Mouse (Mus musculus) neural tube, embryonic 11.5 days (tissue): ENCODE results near the gene Stk35. TPM values are rescaled to one million over a fixed set of nuclear protein-coding genes. Genes with fewer than 3 reads are reported as not detected.
A peak's percentile ranks its signal among the peaks of the same experiment; 100 is the strongest.
"Not testable (repeated sequence)": the region's sequence is repeated elsewhere in the genome, so short reads cannot be mapped to it uniquely, and the experiment has no call there.

Experiments used
- ATAC-seq: fragments of 200-750 bp; cut with Nextera tagmentation; 2 replicates; pipeline ENCODE4 v1.8.0; 2017; ENCODE audit warnings: moderate number of reproducible peaks, mild to moderate bottlenecking, moderate TSS enrichment, moderate library complexity; ENCODE audit not compliant: insufficient read depth, low FRiP score, low TSS enrichment
- DNase-seq: peaks from one replicate; pipeline ENCODE4 v3.0.0-alpha.2; 2015; ENCODE audit warnings: low spot score
- H3K27ac ChIP-seq: fragments of 300-500 bp; sonication (generic); 2 replicates; pipeline ENCODE4 v1.5.1; 2014; ENCODE audit warnings: low read depth, mild to moderate bottlenecking, low read length
- H3K27me3 ChIP-seq: fragments of 300-500 bp; sonication (generic); 2 replicates; pipeline ENCODE4 v1.6.1; 2014; ENCODE audit warnings: mild to moderate bottlenecking, low read length, mixed read lengths; ENCODE audit not compliant: control insufficient read depth, insufficient read depth
- H3K36me3 ChIP-seq: fragments of 300-500 bp; sonication (generic); 2 replicates; pipeline ENCODE4 v1.6.1; 2014; ENCODE audit warnings: mild to moderate bottlenecking, low read length, moderate library complexity, mixed read lengths; ENCODE audit not compliant: control insufficient read depth, insufficient read depth
- H3K4me1 ChIP-seq: fragments of 300-500 bp; sonication (generic); 2 replicates; pipeline ENCODE4 v1.6.1; 2014; ENCODE audit warnings: low read length, mixed read lengths; ENCODE audit not compliant: control insufficient read depth, insufficient read depth
- H3K4me2 ChIP-seq: fragments of 300-500 bp; sonication (generic); 2 replicates; pipeline ENCODE4 v1.6.1; 2014; ENCODE audit warnings: low read depth, mild to moderate bottlenecking, moderate library complexity
- H3K4me3 ChIP-seq: fragments of 300-500 bp; sonication (generic); 2 replicates; pipeline ENCODE4 v1.5.1; 2014; ENCODE audit warnings: low read depth, low read length
- H3K9ac ChIP-seq: fragments of 300-500 bp; sonication (generic); 2 replicates; pipeline ENCODE4 v1.6.1; 2014; ENCODE audit warnings: mild to moderate bottlenecking, low read length
- H3K9me3 ChIP-seq: fragments of 300-500 bp; sonication (generic); 2 replicates; pipeline ENCODE4 v1.6.1; 2016; ENCODE audit warnings: low read length; ENCODE audit not compliant: control insufficient read depth
- WGBS: fragments of 180-500 bp; shearing (Covaris S2); extraction: QIAGEN DNeasy Blood & Tissue Kit; methylation state at CpG from one replicate; pipeline ENCODE4 v1.1.7; 2014; 5-methylcytosine and 5-hydroxymethylcytosine counted together
- polyA plus RNA-seq: library from polyadenylated mRNA; unstranded; fragments of >200 nt; fragmentation: Nextera tagmentation; extraction: Ambion mirVana; gene quantifications from 2 replicates; pipeline ENCODE4 v1.2.1, GENCODE M21; 2014

The Stk35 gene
- polyA plus RNA-seq, 1 experiment from 2014 or later: 18.2 TPM

GRCm38 (mm10) chr2:129846501-129846900 lies 46.2 kb downstream of the Stk35 start:
- Histone ChIP-seq H3K9ac (no peak overlapping the region), H3K4me1 (no peaks in the 10 kb centered on the region), H3K4me2 (no peak overlapping the region), H3K4me3 (no peak overlapping the region), H3K36me3 (no peaks in the 10 kb centered on the region), H3K27ac (no peak overlapping the region), H3K27me3 (no peaks in the 10 kb centered on the region), H3K9me3 (no peaks in the 10 kb centered on the region)
- ATAC-seq (no peak), DNase-seq (no peak)
- WGBS: 91% methylated on average over 2 of the region's 2 CpGs

GRCm38 (mm10) chr2:129849078-129849477 lies 48.8 kb downstream of the Stk35 start:
- not testable (repeated sequence) for ATAC-seq, H3K27me3 ChIP-seq, H3K27ac ChIP-seq, H3K36me3 ChIP-seq, H3K4me2 ChIP-seq, DNase-seq, H3K9ac ChIP-seq, H3K9me3 ChIP-seq, H3K4me3 ChIP-seq, H3K4me1 ChIP-seq
- WGBS: 91% methylated on average over 3 of the region's 3 CpGs

GRCm38 (mm10) chr2:129851512-129851911 lies 51.2 kb downstream of the Stk35 start:
- H3K27me3 ChIP-seq: no peaks in the 10 kb centered on the region
- 89% methylated on average over 4 of the region's 4 CpGs for WGBS
- H3K4me1 ChIP-seq: no peaks in the 10 kb centered on the region
- H3K36me3 ChIP-seq: no peaks in the 10 kb centered on the region
- DNase-seq: no peak
- no peak overlapping the region for H3K27ac ChIP-seq
- H3K4me2 ChIP-seq: no peak overlapping the region
- ATAC-seq: no peak
- no peak overlapping the region for H3K4me3 ChIP-seq
- H3K9ac ChIP-seq: no peak overlapping the region
- H3K9me3 ChIP-seq: no peaks in the 10 kb centered on the region

GRCm38 (mm10) chr2:129863256-129863655 lies 62.9 kb downstream of the Stk35 start:
- Histone ChIP-seq H3K36me3 (no peaks in the 10 kb centered on the region), H3K9me3 (no peaks in the 10 kb centered on the region), H3K9ac (no peak overlapping the region), H3K27me3 (no peaks in the 10 kb centered on the region), H3K4me1 (no peaks in the 10 kb centered on the region), H3K4me2 (no peak overlapping the region), H3K4me3 (no peak overlapping the region), H3K27ac (no peak overlapping the region)
- DNase-seq (no peak), ATAC-seq (no peak)
- 81% methylated on average over 5 of the region's 5 CpGs for WGBS

GRCm38 (mm10) chr2:129864958-129865357 lies 64.6 kb downstream of the Stk35 start:
- no peak overlapping the region for H3K27ac ChIP-seq
- H3K36me3 ChIP-seq: no peaks in the 10 kb centered on the region
- no peaks in the 10 kb centered on the region for H3K4me1 ChIP-seq
- DNase-seq (no peak), ATAC-seq (no peak)
- 91% methylated on average over 3 of the region's 3 CpGs for WGBS
- H3K4me3 ChIP-seq: no peak overlapping the region
- H3K4me2 ChIP-seq: no peak overlapping the region
- no peaks in the 10 kb centered on the region for H3K9me3 ChIP-seq
- no peak overlapping the region for H3K9ac ChIP-seq
- no peaks in the 10 kb centered on the region for H3K27me3 ChIP-seq

GRCm38 (mm10) chr2:129869151-129869550 lies 68.8 kb downstream of the Stk35 start:
- Histone ChIP-seq H3K9me3 (no peaks in the 10 kb centered on the region), H3K4me1 (no peaks in the 10 kb centered on the region), H3K4me2 (no peak overlapping the region), H3K9ac (no peak overlapping the region), H3K27ac (no peak overlapping the region), H3K4me3 (no peak overlapping the region), H3K36me3 (no peaks in the 10 kb centered on the region), H3K27me3 (no peaks in the 10 kb centered on the region)
- DNase-seq: no peak
- ATAC-seq: no peak
- WGBS: 87% methylated on average over 5 of the region's 5 CpGs

- no peak overlapping the region for H3K4me3 ChIP-seq
- no peak overlapping the region for H3K9ac ChIP-seq
- WGBS: 96% methylated on average over 5 of the region's 5 CpGs
- no peaks in the 10 kb centered on the region for H3K4me1 ChIP-seq
- H3K9me3 ChIP-seq: no peaks in the 10 kb centered on the region
- H3K27me3 ChIP-seq: no peaks in the 10 kb centered on the region
- no peak overlapping the region for H3K27ac ChIP-seq
- no peaks in the 10 kb centered on the region for H3K36me3 ChIP-seq
- ATAC-seq: no peak
- H3K4me2 ChIP-seq: no peak overlapping the region
- DNase-seq: no peak
Observed at GRCm38 (mm10) chr2:129871246-129871645, 70.9 kb downstream of the Stk35 start.

GRCm38 (mm10) chr2:129872071-129872470 lies 71.8 kb downstream of the Stk35 start:
- no peaks in the 10 kb centered on the region for H3K9me3 ChIP-seq
- H3K9ac ChIP-seq: no peak overlapping the region

GRCm38 (mm10) chr2:129873489-129873888 lies 73.2 kb downstream of the Stk35 start:
- ATAC-seq: no peak

More at GRCm38 (mm10) chr2:129872071-129872470, 71.8 kb downstream of the Stk35 start:
- Histone ChIP-seq H3K36me3 (no peaks in the 10 kb centered on the region), H3K4me2 (no peak overlapping the region), H3K4me1 (no peaks in the 10 kb centered on the region), H3K27me3 (no peaks in the 10 kb centered on the region), H3K4me3 (no peak overlapping the region), H3K27ac (no peak overlapping the region)
- DNase-seq (no peak), ATAC-seq (no peak)
- 87% methylated on average over 7 of the region's 7 CpGs for whole genome bisulfite sequencing

More at GRCm38 (mm10) chr2:129873489-129873888, 73.2 kb downstream of the Stk35 start:
- Histone ChIP-seq H3K9me3 (no peaks in the 10 kb centered on the region), H3K4me2 (no peak overlapping the region), H3K9ac (no peak overlapping the region), H3K4me1 (no peaks in the 10 kb centered on the region), H3K27ac (no peak overlapping the region), H3K36me3 (no peaks in the 10 kb centered on the region), H3K27me3 (no peaks in the 10 kb centered on the region), H3K4me3 (no peak overlapping the region)
- 10% methylated on average over 5 of the region's 5 CpGs for WGBS
- peak; percentile 81 for DNase-seq
